Mouse (Mus musculus): Measurements from ENCODE around the gene Vmn1r192. TPM values are rescaled to one million over a fixed set of nuclear protein-coding genes. Genes with fewer than 3 reads are reported as not detected.
"Not testable (repeated sequence)": the region's sequence is repeated elsewhere in the genome, so short reads cannot be mapped to it uniquely, and the experiment has no call there.

The Vmn1r192 gene
- total RNA-seq (2021), result not detected

DNA sequence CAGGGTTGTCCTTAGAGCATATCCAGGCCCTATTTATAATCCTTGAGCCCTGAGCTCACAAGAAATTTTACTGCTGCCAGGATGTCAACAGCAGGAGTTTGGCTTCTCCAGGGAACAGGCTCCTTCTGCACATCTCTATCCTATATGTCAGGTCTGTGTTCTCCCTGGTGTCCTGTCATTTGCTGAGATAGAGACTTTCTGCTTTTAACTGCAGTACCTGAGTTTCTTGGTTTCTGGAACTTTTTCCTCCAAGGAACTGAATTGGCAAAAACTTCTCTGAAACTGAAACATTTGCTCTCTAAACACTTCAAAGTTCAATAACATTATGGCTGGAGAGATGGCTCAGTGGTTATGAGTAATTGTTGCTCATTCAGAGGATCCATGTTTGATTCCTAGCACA lies at the start of gene Vmn1r192:
TSS of gene Vmn1r192 (minus strand) at position 101 of the 400 bp plus-strand sequence.
- DNase-seq, result no peak

DNA sequence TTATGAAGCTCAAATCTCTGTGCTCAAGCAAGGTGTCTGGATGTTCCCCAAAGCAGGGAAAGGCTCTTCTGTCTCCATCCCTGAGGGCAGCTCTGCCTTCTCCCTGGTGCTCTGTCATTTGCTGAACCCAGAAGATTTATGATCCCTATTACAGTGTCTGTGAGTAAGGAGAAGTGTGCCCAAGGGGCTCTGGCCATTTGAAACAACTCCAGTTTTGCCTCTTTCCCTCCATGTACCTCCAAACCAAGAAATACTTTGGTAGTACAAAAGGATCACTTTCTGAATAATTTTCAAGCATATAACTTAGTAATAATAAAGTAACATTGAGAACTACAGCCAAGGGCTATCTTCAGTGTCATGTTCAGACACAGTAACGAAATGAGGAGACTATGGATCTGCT lies 32.1 kb upstream of the Vmn1r192 start, which contains the start of gene Vmn1r193:
TSS of gene Vmn1r193 (minus strand) at position 101 of the 400 bp plus-strand sequence.
- not testable (repeated sequence) for DNase-seq

DNA sequence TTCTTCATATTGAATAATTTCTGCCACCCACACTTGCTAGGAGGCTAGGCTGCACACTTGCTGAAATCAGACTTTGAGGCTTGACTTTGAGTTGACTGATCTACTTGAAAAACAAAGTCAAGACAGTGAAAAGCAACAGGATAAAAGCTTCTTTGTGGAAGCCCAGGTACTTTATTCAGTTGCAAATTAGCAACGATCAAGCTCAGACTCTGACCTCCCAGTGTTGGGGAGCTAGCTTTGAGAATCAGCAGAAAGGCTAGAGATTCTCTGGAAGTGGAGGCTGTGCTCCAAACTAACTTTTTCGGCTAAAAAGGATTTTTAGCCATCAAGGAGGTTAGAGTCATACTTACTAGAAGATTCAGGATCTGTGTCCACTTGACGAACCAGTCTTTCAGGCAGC lies 1.8 kb upstream of the Vmn1r192 start:
- not testable (repeated sequence) for DNase-seq

DNA sequence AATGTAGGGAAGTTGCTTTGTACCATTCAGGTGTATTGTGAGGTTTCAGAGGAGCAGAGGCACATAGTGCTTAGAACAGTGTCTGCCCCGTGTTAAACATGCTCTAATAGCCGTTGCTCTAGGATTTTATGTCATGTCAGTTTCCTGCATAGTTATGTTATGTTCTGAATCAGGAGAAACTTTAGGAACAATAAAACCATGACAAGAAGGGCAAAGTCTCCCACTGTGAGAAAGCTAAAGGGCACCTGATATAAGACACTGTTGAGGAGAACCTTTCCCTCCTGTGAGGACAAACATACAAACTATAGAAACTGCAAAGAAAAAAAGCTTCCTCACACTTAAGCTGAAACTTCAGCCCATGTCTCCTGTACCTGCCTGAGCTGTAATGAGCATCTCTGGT lies 556 bp downstream of the Vmn1r192 start:
- DNase-seq, result no peak

DNA sequence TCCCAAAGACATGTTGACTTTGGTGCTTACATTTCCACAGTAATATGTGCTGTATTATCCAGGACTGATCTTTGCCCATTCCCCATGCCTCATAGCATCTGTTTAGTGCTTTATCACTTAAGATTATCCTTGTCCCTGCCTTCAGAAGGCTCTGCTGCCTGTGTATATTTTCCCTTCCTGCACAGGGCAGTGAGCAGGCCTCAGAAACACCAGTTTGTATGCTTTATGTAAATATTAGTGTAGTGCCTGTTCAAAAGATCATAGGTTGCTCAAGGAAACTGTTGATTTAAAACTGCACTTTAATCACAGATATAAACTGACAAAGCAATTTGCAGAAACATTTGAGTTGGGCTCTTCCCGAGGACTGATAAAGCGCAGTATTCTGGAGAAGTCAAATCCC lies 1.6 kb downstream of the Vmn1r192 start:
- no peak for DNase-seq

DNA sequence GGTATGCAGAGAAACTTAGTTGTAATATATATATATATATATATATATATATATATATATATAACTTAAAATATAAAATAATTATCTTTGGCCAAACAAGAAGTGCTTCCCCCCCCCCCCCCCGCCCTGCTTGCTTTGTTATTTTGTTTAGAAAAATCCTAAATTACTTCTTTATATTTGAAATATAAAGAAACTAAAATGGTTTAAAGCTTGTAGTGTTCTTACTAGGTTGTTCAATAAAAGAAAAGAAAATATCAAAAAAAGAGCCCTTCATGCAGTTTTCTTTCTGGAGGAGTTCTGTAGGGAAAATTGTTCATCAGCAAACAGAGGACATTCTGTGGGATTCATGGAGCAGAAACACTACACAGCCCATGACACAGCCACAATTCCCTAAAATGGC lies 7.1 kb downstream of the Vmn1r192 start, which contains the start of gene Vmn1r191:
TSS of gene Vmn1r191 (minus strand) at position 101 of the 400 bp plus-strand sequence.
- no peak for DNase-seq

DNA sequence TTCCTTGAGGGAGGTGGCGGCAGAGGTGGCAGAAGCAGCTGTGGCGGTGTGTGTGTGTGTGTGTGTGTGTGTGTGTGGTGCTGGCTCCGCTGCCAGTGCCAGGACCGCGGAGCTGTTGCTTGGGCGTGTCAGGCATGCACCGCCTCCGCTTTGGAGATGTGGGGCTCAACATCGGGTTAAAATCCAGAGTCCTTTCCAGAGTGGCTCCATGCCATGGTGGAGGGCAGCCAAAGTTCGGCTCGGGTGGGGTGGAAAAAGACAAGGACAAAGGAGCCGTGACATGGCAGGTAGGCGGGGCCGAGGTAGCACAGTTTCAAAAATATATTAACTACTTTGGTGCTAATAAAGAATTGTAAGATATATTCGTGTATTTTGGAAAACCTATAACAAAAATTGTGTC lies 22.5 kb downstream of the Vmn1r192 start:
- no peak for DNase-seq

DNA sequence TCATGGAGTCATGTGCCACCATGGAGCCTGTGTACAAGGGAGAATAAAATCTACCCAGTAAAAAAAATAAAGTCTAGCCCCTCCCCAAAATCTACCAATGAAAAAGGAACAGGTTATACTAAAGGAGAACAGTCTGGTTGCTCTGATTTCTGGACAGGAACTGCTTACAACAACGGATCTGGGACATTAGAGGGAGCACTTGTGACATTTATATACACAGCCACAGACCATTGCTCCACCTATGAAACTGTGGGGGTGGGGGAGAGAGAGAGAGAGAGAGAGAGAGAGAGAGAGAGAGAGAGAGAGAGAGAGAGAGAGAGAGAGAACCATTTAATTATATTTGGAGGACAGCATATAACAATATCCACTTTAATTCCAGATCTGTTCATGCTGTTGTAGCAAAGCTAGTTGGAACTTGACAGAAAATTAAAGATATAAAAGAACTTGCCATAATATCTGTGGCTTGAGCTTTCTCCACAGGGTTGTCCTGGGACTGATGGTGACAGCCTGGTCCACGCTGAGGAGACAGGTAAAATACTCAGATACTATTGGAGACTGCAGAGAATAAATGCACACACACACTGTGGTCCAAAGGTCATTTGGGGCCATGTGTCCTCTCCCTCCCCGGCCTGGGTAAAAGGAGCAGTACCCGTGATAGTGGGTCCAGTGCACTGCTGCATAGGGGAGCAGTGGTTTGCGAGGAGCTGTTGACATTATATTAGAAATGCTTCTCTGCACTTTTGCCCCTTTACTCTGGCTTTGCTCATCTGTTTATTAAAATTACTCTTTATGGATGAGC lies 54.2 kb downstream of the Vmn1r192 start:
- not testable (repeated sequence) for DNase-seq

Small RNA genes within 50 kb of the gene (microRNA-seq; reads per million reads assigned to microRNA genes)
- gene Gm23282 (0 reads per million in 2 experiments), gene Gm25084 (0 reads per million in 2 experiments)

Other genes starting within 250 kb of the Vmn1r192 start
- 1 to 10 TPM; 2.6 to 5.2 TPM for gene Zfp184, start 246.0 kb downstream of the Vmn1r192 start, total RNA-seq (2021)
- not detected for gene Pom121l2, start 209.9 kb downstream of the Vmn1r192 start, total RNA-seq (2021)
- gene Prss16, start 181.4 kb downstream of the Vmn1r192 start, total RNA-seq (2021), result under 1 TPM; 0.25 to 0.42 TPM
- gene Hist1h2ah, start 155.6 kb downstream of the Vmn1r192 start, total RNA-seq (2021), result 10 to 100 TPM; 11.4 to 25.4 TPM
- 10 to 100 TPM; 30.5 to 35.2 TPM for gene Hist1h2bk, start 155.3 kb downstream of the Vmn1r192 start, total RNA-seq (2021)
- 10 to 100 TPM; 72.6 to 72.8 TPM for gene Hist1h4i, start 149.8 kb downstream of the Vmn1r192 start, total RNA-seq (2021)
- 10 to 100 TPM; 13.7 to 21.6 TPM for gene Hist1h2ag, start 148.2 kb downstream of the Vmn1r192 start, total RNA-seq (2021)
- 10 to 100 TPM; 12.5 to 16.9 TPM for gene Hist1h2bj, start 147.9 kb downstream of the Vmn1r192 start, total RNA-seq (2021)
- gene Vmn1r188, start 106.7 kb downstream of the Vmn1r192 start, total RNA-seq (2021), result not detected
- not detected for gene Vmn1r189, start 85.3 kb downstream of the Vmn1r192 start, total RNA-seq (2021)
- not detected for gene Vmn1r191, start 7.2 kb downstream of the Vmn1r192 start, total RNA-seq (2021)
- not detected for gene Vmn1r193, start 32.0 kb upstream of the Vmn1r192 start, total RNA-seq (2021)
- gene Vmn1r194, start 53.1 kb upstream of the Vmn1r192 start, total RNA-seq (2021), result not detected
- not detected for gene Vmn1r195, start 79.4 kb upstream of the Vmn1r192 start, total RNA-seq (2021)
- not detected for gene Vmn1r196, start 98.8 kb upstream of the Vmn1r192 start, total RNA-seq (2021)
- gene Vmn1r197, start 133.4 kb upstream of the Vmn1r192 start, total RNA-seq (2021), result not detected
- not detected for gene Vmn1r198, start 159.2 kb upstream of the Vmn1r192 start, total RNA-seq (2021)
- gene Vmn1r199, start 188.7 kb upstream of the Vmn1r192 start, total RNA-seq (2021), result not detected
- gene Vmn1r200, start 199.2 kb upstream of the Vmn1r192 start, total RNA-seq (2021), result not detected

Measured in layer of hippocampus, postnatal 36 days (tissue).